Mouse (Mus musculus) kidney, embryonic 14.5 days (tissue): Measurements from ENCODE around the gene Ino80d. TPM values are rescaled to one million over a fixed set of nuclear protein-coding genes. Genes with fewer than 3 reads are reported as not detected.

ENCODE experiments used
- ATAC-seq: fragments of 200-750 bp; cut with Nextera tagmentation; 2 replicates; pipeline ENCODE4 v1.8.0; 2017; ENCODE audit warnings: moderate number of reproducible peaks, mild to moderate bottlenecking, moderate TSS enrichment, moderate library complexity; ENCODE audit not compliant: low FRiP score, low TSS enrichment
- H3K27ac ChIP-seq: fragments of 300-500 bp; sonication (generic); 2 replicates; pipeline ENCODE4 v1.5.1; 2014; ENCODE audit warnings: low read depth, mild to moderate bottlenecking, low read length, moderate library complexity, mixed read lengths
- H3K27me3 ChIP-seq: fragments of 300-500 bp; sonication (generic); 2 replicates; pipeline ENCODE4 v1.6.1; 2014; ENCODE audit warnings: mild to moderate bottlenecking, low read length; ENCODE audit not compliant: control insufficient read depth, insufficient read depth
- H3K36me3 ChIP-seq: fragments of 300-500 bp; sonication (generic); 2 replicates; pipeline ENCODE4 v1.6.1; 2014; ENCODE audit warnings: low read length, mixed read lengths; ENCODE audit not compliant: control insufficient read depth, insufficient read depth
- H3K4me1 ChIP-seq: fragments of 300-500 bp; sonication (generic); 2 replicates; pipeline ENCODE4 v1.6.1; 2014; ENCODE audit warnings: low read length, mixed read lengths; ENCODE audit not compliant: control insufficient read depth, insufficient read depth
- H3K4me2 ChIP-seq: fragments of 300-500 bp; sonication (generic); replicated peaks from 2 replicates; pipeline ENCODE4 v1.6.1; 2014; ENCODE audit warnings: low read depth, mild to moderate bottlenecking, low read length
- H3K4me3 ChIP-seq: fragments of 300-500 bp; sonication (generic); 2 replicates; pipeline ENCODE4 v1.5.1; 2014; ENCODE audit warnings: mild to moderate bottlenecking, low read length
- H3K9ac ChIP-seq: fragments of 300-500 bp; sonication (generic); 2 replicates; pipeline ENCODE4 v1.6.1; 2014; ENCODE audit warnings: low read depth, mild to moderate bottlenecking, low read length, moderate library complexity
- H3K9me3 ChIP-seq: fragments of 300-500 bp; sonication (generic); 2 replicates; pipeline ENCODE4 v1.6.1; 2016; ENCODE audit warnings: low read length; ENCODE audit not compliant: control insufficient read depth
- WGBS: fragments of 180-500 bp; shearing (Covaris S2); extraction: QIAGEN DNeasy Blood & Tissue Kit; methylation state at CpG from one replicate; pipeline ENCODE4 v1.1.7; 2014; 5-methylcytosine and 5-hydroxymethylcytosine counted together
- polyA plus RNA-seq: library from polyadenylated mRNA; unstranded; fragments of >200 nt; fragmentation: Nextera tagmentation; extraction: Ambion mirVana; gene quantifications from 2 replicates; pipeline ENCODE4 v1.2.1, GENCODE M21; 2014

The Ino80d gene
- polyA plus RNA-seq, 1 experiment from 2014 or later: 16.5 TPM

- ATAC-seq: no peak
- no peaks in the 10 kb centered on the region for H3K9me3 ChIP-seq
- 96% methylated on average over 3 of the region's 3 CpGs for WGBS
- H3K4me1 ChIP-seq: no peaks in the 10 kb centered on the region; the same call in 1 of the 2 replicates
- no peak overlapping the region for H3K4me2 ChIP-seq
- no peak overlapping the region for H3K9ac ChIP-seq
- no peak overlapping the region for H3K27ac ChIP-seq
- H3K27me3 ChIP-seq: no peaks in the 10 kb centered on the region
- H3K4me3 ChIP-seq: no peak overlapping the region
- H3K36me3 ChIP-seq: peaks cover 7% of the 10 kb centered on the region; the same call in 1 of the 2 replicates
These were observed 64.5 kb downstream of the Ino80d start for GRCm38 (mm10) chr1:63049977-63050376.

- H3K9me3 ChIP-seq: no peaks in the 10 kb centered on the region
- no peak overlapping the region for H3K4me3 ChIP-seq
- 83% methylated on average over 6 of the region's 6 CpGs for WGBS
- H3K4me2 ChIP-seq: no peak overlapping the region
- no peak overlapping the region for H3K9ac ChIP-seq
- H3K27me3 ChIP-seq: no peaks in the 10 kb centered on the region
- ATAC-seq: 0 out of 2 replicates have a peak, but pooled peaks have one; percentile 20
- peaks cover 4% of the 10 kb centered on the region; the same call in 1 of the 2 replicates for H3K36me3 ChIP-seq
- no peak overlapping the region for H3K27ac ChIP-seq
- no peaks in the 10 kb centered on the region; the same call in 1 of the 2 replicates for H3K4me1 ChIP-seq
These were observed 66.5 kb downstream of the Ino80d start for GRCm38 (mm10) chr1:63047983-63048382.

GRCm38 (mm10) chr1:63032929-63033328 lies 81.5 kb downstream of the Ino80d start:
- 78% methylated on average over 3 of the region's 3 CpGs for WGBS
- no peak overlapping the region for H3K27ac ChIP-seq

DNA sequence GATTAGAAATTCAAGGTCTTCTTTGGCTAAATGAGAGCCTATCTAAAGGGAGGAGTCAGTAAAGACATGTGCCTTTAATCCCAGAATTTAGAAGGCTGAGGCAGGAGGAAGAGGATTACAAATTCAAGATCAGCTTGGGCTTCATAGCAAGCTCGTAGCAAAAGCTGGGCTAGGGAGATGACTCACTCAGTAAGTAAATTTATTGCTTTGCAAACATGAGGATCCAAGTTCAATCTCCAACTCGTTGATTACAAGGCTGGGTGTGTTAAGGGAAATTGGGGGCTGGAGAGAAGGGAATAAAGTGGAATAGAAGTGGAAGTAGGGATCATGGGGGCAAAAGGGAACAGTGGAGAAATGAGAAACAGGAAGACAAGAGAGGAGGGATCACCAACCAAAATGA lies 94.6 kb downstream of the Ino80d start:
- no peaks in the 10 kb centered on the region for H3K9me3 ChIP-seq
- 13% methylated on average over 2 of the region's 2 CpGs for WGBS
- ATAC-seq: no peak
- no peak overlapping the region for H3K27ac ChIP-seq
- no peak overlapping the region for H3K4me3 ChIP-seq
- H3K27me3 ChIP-seq: no peaks in the 10 kb centered on the region
- H3K4me1 ChIP-seq: no peaks in the 10 kb centered on the region
- no peak overlapping the region for H3K9ac ChIP-seq
- no peaks in the 10 kb centered on the region for H3K36me3 ChIP-seq
- no peak overlapping the region for H3K4me2 ChIP-seq

More at GRCm38 (mm10) chr1:63032929-63033328, 81.5 kb downstream of the Ino80d start:
- Histone ChIP-seq H3K36me3 (no peaks in the 10 kb centered on the region), H3K9me3 (no peaks in the 10 kb centered on the region), H3K4me2 (no peak overlapping the region), H3K9ac (no peak overlapping the region), H3K4me3 (no peak overlapping the region), H3K4me1 (no peaks in the 10 kb centered on the region), H3K27me3 (no peaks in the 10 kb centered on the region)
- ATAC-seq: no peak

DNA sequence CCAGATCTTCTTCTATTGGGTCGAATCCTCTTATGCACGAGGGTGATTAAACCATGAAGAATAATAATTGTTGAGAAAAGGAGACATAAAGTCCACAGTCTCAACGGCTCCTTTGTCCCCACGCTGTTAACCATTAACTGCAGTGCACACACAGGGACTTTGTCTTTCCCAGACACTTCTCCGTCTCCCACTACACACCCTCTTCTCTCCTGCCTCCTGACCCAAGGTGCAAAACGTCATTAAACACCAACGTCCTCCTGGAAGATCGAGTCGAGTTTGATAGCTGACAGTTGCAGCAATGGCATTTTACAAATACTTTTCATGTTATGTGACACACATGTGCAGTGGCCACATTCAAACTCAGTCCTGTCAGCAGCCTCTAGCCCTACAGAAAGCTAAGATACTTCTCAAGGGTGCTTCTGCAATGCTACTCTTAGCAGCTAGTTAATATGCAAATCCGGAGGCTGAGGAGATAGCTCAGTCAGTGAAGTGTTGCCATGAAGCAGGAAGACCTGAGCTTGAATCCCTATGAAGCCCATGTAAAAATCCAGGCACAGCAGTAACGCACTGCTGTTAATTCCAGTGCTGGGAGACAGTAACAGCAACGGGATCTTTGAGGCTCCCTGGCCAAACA lies 109.3 kb downstream of the Ino80d start:
- ATAC-seq: no peak
- Histone ChIP-seq H3K4me3 (no peak overlapping the region), H3K4me2 (no peak overlapping the region), H3K27ac (peak overlapping the region; percentile 30; the same call in 1 of the 2 replicates), H3K27me3 (no peaks in the 10 kb centered on the region), H3K4me1 (no peaks in the 10 kb centered on the region), H3K9me3 (no peaks in the 10 kb centered on the region), H3K9ac (no peak overlapping the region), H3K36me3 (no peaks in the 10 kb centered on the region)
- WGBS: 52% methylated on average over 12 of the region's 12 CpGs

GRCm38 (mm10) chr1:63001874-63002273 lies 112.6 kb downstream of the Ino80d start:
- 75% methylated on average over 3 of the region's 3 CpGs for WGBS

DNA sequence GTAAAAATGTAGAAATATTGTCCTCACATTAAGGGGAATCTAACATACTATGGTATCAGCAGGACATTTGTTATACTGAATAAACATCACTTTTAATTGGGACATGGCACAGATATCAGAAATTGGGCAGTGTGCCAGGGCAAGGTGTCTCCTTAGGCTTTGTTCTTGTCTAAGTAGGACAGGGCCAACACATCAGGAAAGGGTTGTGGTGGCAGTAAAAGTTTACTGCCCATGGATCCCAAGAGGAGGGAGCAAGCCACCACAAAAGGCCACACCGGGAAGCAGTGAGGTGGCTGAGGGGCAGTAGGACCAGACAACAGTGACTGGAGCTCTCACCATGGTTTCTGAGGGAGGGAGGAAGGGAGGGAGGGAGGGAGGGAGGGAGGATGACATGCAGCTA lies 121.1 kb downstream of the Ino80d start:
- Histone ChIP-seq H3K27ac (no peak overlapping the region), H3K27me3 (no peaks in the 10 kb centered on the region), H3K36me3 (no peaks in the 10 kb centered on the region), H3K9ac (no peak overlapping the region), H3K4me1 (no peaks in the 10 kb centered on the region), H3K4me2 (no peak overlapping the region), H3K9me3 (no peaks in the 10 kb centered on the region; the same call in 1 of the 2 replicates), H3K4me3 (no peak overlapping the region)
- WGBS: 7% methylated on average over 1 of the region's 1 CpGs
- no peak for ATAC-seq

More at GRCm38 (mm10) chr1:63001874-63002273, 112.6 kb downstream of the Ino80d start:
- Histone ChIP-seq H3K27ac (no peak overlapping the region), H3K4me1 (no peaks in the 10 kb centered on the region), H3K9me3 (no peaks in the 10 kb centered on the region), H3K36me3 (no peaks in the 10 kb centered on the region), H3K27me3 (no peaks in the 10 kb centered on the region), H3K9ac (no peak overlapping the region), H3K4me2 (no peak overlapping the region), H3K4me3 (no peak overlapping the region)
- no peak for ATAC-seq

GRCm38 (mm10) chr1:62992648-62993047 lies 121.8 kb downstream of the Ino80d start:
- ATAC-seq: 0 out of 2 replicates have a peak, but pooled peaks have one; percentile 32

GRCm38 (mm10) chr1:62991021-62991420 lies 123.4 kb downstream of the Ino80d start:
- H3K27ac ChIP-seq: no peak overlapping the region
- no peak overlapping the region; the same call in 1 of the 2 replicates for H3K9ac ChIP-seq
- H3K27me3 ChIP-seq: no peaks in the 10 kb centered on the region
- no peaks in the 10 kb centered on the region for H3K36me3 ChIP-seq
- no peak overlapping the region for H3K4me3 ChIP-seq
- no peak for ATAC-seq
- WGBS: 87% methylated on average over 10 of the region's 10 CpGs
- no peak overlapping the region for H3K4me2 ChIP-seq
- no peaks in the 10 kb centered on the region for H3K4me1 ChIP-seq
- H3K9me3 ChIP-seq: no peaks in the 10 kb centered on the region; the same call in 1 of the 2 replicates

More at GRCm38 (mm10) chr1:62992648-62993047, 121.8 kb downstream of the Ino80d start:
- Histone ChIP-seq H3K4me3 (no peak overlapping the region), H3K27ac (no peak overlapping the region), H3K9me3 (no peaks in the 10 kb centered on the region; the same call in 1 of the 2 replicates), H3K9ac (no peak overlapping the region), H3K27me3 (no peaks in the 10 kb centered on the region), H3K36me3 (no peaks in the 10 kb centered on the region), H3K4me1 (no peaks in the 10 kb centered on the region), H3K4me2 (no peak overlapping the region)
- WGBS: 69% methylated on average over 5 of the region's 5 CpGs
